In genomic region chr9:90270944-90271295, GRCm38 (mm10) we compare ENCODE assay signal across 8 mouse cellular contexts. TPM values are rescaled to one million over a fixed set of nuclear protein-coding genes. Genes with fewer than 3 reads are reported as not detected.
A peak's percentile ranks its signal among the peaks of the same experiment; 100 is the strongest.
DNase-seq lines count a peak whose midpoint lies in the region; ATAC-seq and TF ChIP-seq lines count a peak whose summit lies in the region.

No protein-coding gene starts in this region.

- H3K36me3 ChIP-seq in liver, adult 2 months (ENCODE audit: control insufficient read depth, insufficient read depth, low read length), result peaks cover 4% of the 10 kb centered on the region; the same call in 1 of the 2 replicates
- no peaks in the 10 kb centered on the region for H3K36me3 ChIP-seq in embryonic facial prominence, embryonic 13.5 days
- no peaks in the 10 kb centered on the region for H3K36me3 ChIP-seq in limb, embryonic 11.5 days (ENCODE audit: control insufficient read depth, insufficient read depth, low read length)
- no peaks in the 10 kb centered on the region for H3K36me3 ChIP-seq in neural tube, embryonic 13.5 days

- ATAC-seq in embryonic facial prominence, embryonic 13.5 days (ENCODE audit: insufficient number of reproducible peaks, insufficient read depth, low FRiP score, low TSS enrichment, low read depth), result no peak
- 0 out of 2 replicates have a peak, but pooled peaks have one; percentile 11 for ATAC-seq in limb, embryonic 11.5 days (ENCODE audit: insufficient number of reproducible peaks, low FRiP score, low TSS enrichment, low read depth)
- peak; percentile 16 for ATAC-seq in neural tube, embryonic 13.5 days (ENCODE audit: low read depth)

- TF ChIP-seq POLR2A in liver, adult 2 months (IDR thresholded peaks at IDR 0.05; ENCODE audit: extremely low read depth, insufficient read depth, low read length), result no peak

- H3K27ac ChIP-seq in liver, adult 2 months (replicated peaks; ENCODE audit: insufficient read depth, low read depth, low read length), result peak overlapping the region; percentile 42
- 0 out of 2 replicates have a peak overlapping the region, but pooled peaks have one; percentile 75 for H3K27ac ChIP-seq in embryonic facial prominence, embryonic 13.5 days
- no peak overlapping the region for H3K27ac ChIP-seq in limb, embryonic 11.5 days (replicated peaks; ENCODE audit: low read depth, low read length)
- H3K27ac ChIP-seq in neural tube, embryonic 13.5 days (replicated peaks), result no peak overlapping the region

- WGBS in liver, adult 2 months, result 2% methylated on average over 11 of the region's 11 CpGs
- WGBS in embryonic facial prominence, embryonic 13.5 days, result 15% methylated on average over 11 of the region's 11 CpGs
- WGBS in limb, embryonic 11.5 days, result 20% methylated on average over 11 of the region's 11 CpGs
- 17% methylated on average over 11 of the region's 11 CpGs for WGBS in neural tube, embryonic 13.5 days

- peak overlapping the region; percentile 87 for H3K4me2 ChIP-seq in embryonic facial prominence, embryonic 13.5 days
- peak overlapping the region; percentile 87 for H3K4me2 ChIP-seq in limb, embryonic 11.5 days (ENCODE audit: low read depth, severe bottlenecking)
- H3K4me2 ChIP-seq in neural tube, embryonic 13.5 days, result peak overlapping the region; percentile 91

- no peak for TF ChIP-seq CTCF in liver, adult 2 months (IDR thresholded peaks at IDR 0.05; ENCODE audit: low read depth, low read length)

- H3K4me3 ChIP-seq in liver, adult 2 months (ENCODE audit: insufficient read depth, low read depth, low read length), result peak overlapping the region; percentile 88
- peak overlapping the region; percentile 92 for H3K4me3 ChIP-seq in embryonic facial prominence, embryonic 13.5 days
- peak overlapping the region; percentile 75 for H3K4me3 ChIP-seq in limb, embryonic 11.5 days (ENCODE audit: low read depth, low read length)
- H3K4me3 ChIP-seq in neural tube, embryonic 13.5 days, result peak overlapping the region; percentile 80

- H3K79me2 ChIP-seq in liver, adult 2 months (ENCODE audit: control insufficient read depth, insufficient read depth, low read length), result peaks cover 20% of the 10 kb centered on the region; the same call in 1 of the 2 replicates

- peak; percentile 58 for DNase-seq in liver, adult 2 months (ENCODE audit: extremely low read depth, low read depth, low spot score)
- no peak for DNase-seq in liver
- no peak for DNase-seq in limb, embryonic 11.5 days (ENCODE audit: low spot score)
- no peak for DNase-seq in embryo, embryonic 10 days (ENCODE audit: low spot score)
- no peak for DNase-seq in right cerebral cortex, adult 18-20 months
- no peak for DNase-seq in spleen, adult 12 weeks (ENCODE audit: low spot score)

- H3K27me3 ChIP-seq in liver, adult 2 months (ENCODE audit: control insufficient read depth, insufficient read depth, low read length), result no peaks in the 10 kb centered on the region
- H3K27me3 ChIP-seq in embryonic facial prominence, embryonic 13.5 days, result no peaks in the 10 kb centered on the region
- H3K27me3 ChIP-seq in limb, embryonic 11.5 days (ENCODE audit: control insufficient read depth, insufficient read depth, low read length), result no peaks in the 10 kb centered on the region
- no peaks in the 10 kb centered on the region; the same call in 1 of the 2 replicates for H3K27me3 ChIP-seq in neural tube, embryonic 13.5 days

- peaks cover 10% of the 10 kb centered on the region for H3K4me1 ChIP-seq in liver, adult 2 months (ENCODE audit: control insufficient read depth, insufficient read depth, low read length)
- peaks cover 38% of the 10 kb centered on the region for H3K4me1 ChIP-seq in embryonic facial prominence, embryonic 13.5 days
- peaks cover 7% of the 10 kb centered on the region; the same call in 1 of the 2 replicates for H3K4me1 ChIP-seq in limb, embryonic 11.5 days (ENCODE audit: control insufficient read depth, insufficient read depth, low read length)
- peaks cover 26% of the 10 kb centered on the region for H3K4me1 ChIP-seq in neural tube, embryonic 13.5 days (replicated peaks)

- H3K9ac ChIP-seq in liver, adult 2 months (ENCODE audit: low read depth, low read length), result peak overlapping the region; percentile 90; the same call in 1 of the 2 replicates
- H3K9ac ChIP-seq in embryonic facial prominence, embryonic 13.5 days, result peak overlapping the region; percentile 86; the same call in 1 of the 2 replicates
- H3K9ac ChIP-seq in limb, embryonic 11.5 days (ENCODE audit: low read length), result no peak overlapping the region
- peak overlapping the region; percentile 85 for H3K9ac ChIP-seq in neural tube, embryonic 13.5 days

- H3K9me3 ChIP-seq in embryonic facial prominence, embryonic 13.5 days, result no peaks in the 10 kb centered on the region
- H3K9me3 ChIP-seq in limb, embryonic 11.5 days (ENCODE audit: control insufficient read depth, low read length), result no peaks in the 10 kb centered on the region
- no peaks in the 10 kb centered on the region for H3K9me3 ChIP-seq in neural tube, embryonic 13.5 days

RNA-seq across cellular contexts. Expression of gene Tbc1d2b, which starts 0.3 kb away (rescaled TPM):
- total RNA-seq in liver, adult 2 months (2014; rRNA removed), result 14.1 and 22.1 TPM in 2 replicates
- 12.7 and 16.9 TPM in 2 replicates for polyA plus RNA-seq in liver, adult 2 months (2012; rRNA removed)
- 17.3 and 20.8 TPM in 2 replicates for polyA plus RNA-seq in embryonic facial prominence, embryonic 13.5 days (2015; fragmentation: Nextera tagmentation; extraction: Ambion mirVana)
- polyA plus RNA-seq in limb, embryonic 11.5 days (2014; fragmentation: Nextera tagmentation; extraction: Ambion mirVana), result 9.6 and 11.2 TPM in 2 replicates
- polyA plus RNA-seq in neural tube, embryonic 13.5 days (2015; fragmentation: Nextera tagmentation; extraction: Ambion mirVana), result 6.8 and 7.3 TPM in 2 replicates

Comparison
In these comparisons a context has a peak if more than half of its experiments do, and no peak if none do; other contexts are left out.
1. H3K27ac ChIP-seq: peak in liver, adult 2 months (single experiment) and embryonic facial prominence, embryonic 13.5 days (single experiment); none in limb, embryonic 11.5 days (single experiment) and neural tube, embryonic 13.5 days (single experiment).
2. Peak in every context shown above with its lines, with median percentiles within 50 percentile points of each other: H3K4me3 ChIP-seq and H3K4me2 ChIP-seq.